Mouse (Mus musculus) lung, adult 2 months (tissue): ENCODE data around the gene Car3.

Source experiments
- CTCF ChIP-seq: fragments of 200-500 bp; IDR thresholded peaks from 2 replicates; pipeline ENCODE4 v1.5.1; 2011; ENCODE audit warnings: mild to moderate bottlenecking, low read length, control low read depth; ENCODE audit not compliant: insufficient read depth
- POLR2A ChIP-seq: fragments of 200-500 bp; IDR thresholded peaks from 2 replicates; pipeline ENCODE4 v1.6.1; 2011; ENCODE audit warnings: low read depth, mild to moderate bottlenecking, control low read depth, low read length, borderline replicate concordance; ENCODE audit errors: extremely low read depth

DNA sequence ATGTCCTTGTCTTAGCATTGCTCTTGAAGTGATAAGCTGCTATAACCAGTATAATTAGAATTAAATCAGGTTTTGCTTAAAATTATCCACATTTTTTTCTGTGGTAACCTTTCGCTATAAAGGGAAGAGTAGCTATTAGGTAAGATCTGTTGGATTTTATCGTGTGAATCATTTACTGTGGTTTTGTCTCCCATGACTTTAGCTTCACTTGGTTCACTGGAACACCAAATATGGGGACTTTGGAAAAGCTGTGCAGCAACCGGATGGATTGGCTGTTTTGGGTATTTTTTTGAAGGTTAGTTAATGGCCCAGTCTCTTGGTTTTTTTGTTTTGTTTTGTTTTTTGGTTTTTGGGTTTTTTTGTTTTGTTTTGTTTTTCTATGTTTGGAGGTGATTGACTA is 32.0 kb downstream of the Car3 start:
- TF ChIP-seq POLR2A = no peak
- TF ChIP-seq CTCF = no peak
